ENCODE assay signal across 9 mouse cellular contexts in genomic region chr9:27728652-27729557, GRCm38 (mm10).
DNase-seq lines count a peak whose midpoint lies in the region; ATAC-seq lines count a peak whose summit lies in the region.
"Had no signal": no experiment of that assay in that cellular context is flagged by ENCODE, and none has a peak within 500 bp of the region (broad histone marks: within the 10 kb centered on the region; RNA-seq: fewer than 3 reads in every experiment).

No protein-coding gene starts in this region.

- intact Hi-C loops in heart, postnatal 36 days (cut with DNase I), result no loop called here
- intact Hi-C loops in heart, postnatal 10 days (cut with DNase I), result no loop called here
- intact Hi-C loops in left cerebral cortex, postnatal 14 days (cut with DNase I), result loop anchor here (2.0 to 5.0 kb wide), 2 partner anchors 38 to 277 kb away; no protein-coding TSS in a partner anchor

- 11% methylated on average over 13 of the region's 13 CpGs for WGBS in heart, embryonic 16.5 days
- 9% methylated on average over 13 of the region's 13 CpGs for WGBS in neural tube, embryonic 15.5 days

- H3K27ac ChIP-seq in heart, embryonic 16.5 days (ENCODE audit: low read length), result no peak overlapping the region
- H3K27ac ChIP-seq in neural tube, embryonic 15.5 days (replicated peaks), result peak overlapping the region; percentile 61

- peak overlapping the region; percentile 3; the same call in 1 of the 2 replicates for H3K4me3 ChIP-seq in heart, embryonic 16.5 days (ENCODE audit: low read length)
- H3K4me3 ChIP-seq in neural tube, embryonic 15.5 days (replicated peaks), result no peak overlapping the region

- H3K27me3 ChIP-seq in heart, embryonic 16.5 days (ENCODE audit: control insufficient read depth, insufficient read depth, low read length), result no peaks in the 10 kb centered on the region
- H3K27me3 ChIP-seq in neural tube, embryonic 15.5 days (replicated peaks), result no peaks in the 10 kb centered on the region

- H3K9me3 ChIP-seq in heart, embryonic 16.5 days (replicated peaks; ENCODE audit: control insufficient read depth, low read length), result no peaks in the 10 kb centered on the region
- no peaks in the 10 kb centered on the region for H3K9me3 ChIP-seq in neural tube, embryonic 15.5 days (replicated peaks)
- H3K9me3 ChIP-seq: G1E had no signal

- no peak overlapping the region for H3K9ac ChIP-seq in heart, embryonic 16.5 days (ENCODE audit: low read length)
- no peak overlapping the region for H3K9ac ChIP-seq in neural tube, embryonic 15.5 days (replicated peaks)

- ATAC-seq in heart, embryonic 16.5 days (replicated peaks; ENCODE audit: extremely low read depth, insufficient read depth, low FRiP score), result no peak; the same call in 1 of the 2 replicates
- peak; percentile 81 for ATAC-seq in neural tube, embryonic 15.5 days (ENCODE audit: low FRiP score)

- H3K36me3 ChIP-seq in heart, embryonic 16.5 days (ENCODE audit: control insufficient read depth, insufficient read depth), result no peaks in the 10 kb centered on the region
- H3K36me3 ChIP-seq in neural tube, embryonic 15.5 days, result no peaks in the 10 kb centered on the region
- H3K36me3 ChIP-seq: G1E had no signal

- no peak for DNase-seq in heart, postnatal 36 days
- DNase-seq in embryo, embryonic 11 days, result peak; percentile 53
- peak; percentile 6 to 17 for DNase-seq in heart, postnatal 10 days
- DNase-seq in left cerebral cortex, postnatal 14 days (ENCODE audit: low spot score in 2 of 2), result peak; percentile 88 to 93
- no peak for DNase-seq in thymus, postnatal 0 days (ENCODE audit: low spot score)
- DNase-seq in thymus, postnatal 36 days, result no peak

- H3K4me2 ChIP-seq in heart, embryonic 16.5 days (ENCODE audit: low read depth, low read length), result peak overlapping the region; percentile 36
- H3K4me2 ChIP-seq in neural tube, embryonic 15.5 days, result peak overlapping the region; percentile 42

- H3K4me1 ChIP-seq in heart, embryonic 16.5 days (ENCODE audit: control insufficient read depth, insufficient read depth, low read length), result peaks cover 3% of the 10 kb centered on the region; the same call in 1 of the 2 replicates
- H3K4me1 ChIP-seq in neural tube, embryonic 15.5 days, result peaks cover 8% of the 10 kb centered on the region

Comparison
In these comparisons a context has a peak if more than half of its experiments do, and no peak if none do; other contexts are left out.
1. DNase-seq: peak in embryo, embryonic 11 days (single experiment), heart, postnatal 10 days (2 of 2) and left cerebral cortex, postnatal 14 days (2 of 2); none in heart, postnatal 36 days (0 of 2), thymus, postnatal 0 days (single experiment) and thymus, postnatal 36 days (0 of 2).